Mouse (Mus musculus): ENCODE results near the gene Lrrfip1.

DNA sequence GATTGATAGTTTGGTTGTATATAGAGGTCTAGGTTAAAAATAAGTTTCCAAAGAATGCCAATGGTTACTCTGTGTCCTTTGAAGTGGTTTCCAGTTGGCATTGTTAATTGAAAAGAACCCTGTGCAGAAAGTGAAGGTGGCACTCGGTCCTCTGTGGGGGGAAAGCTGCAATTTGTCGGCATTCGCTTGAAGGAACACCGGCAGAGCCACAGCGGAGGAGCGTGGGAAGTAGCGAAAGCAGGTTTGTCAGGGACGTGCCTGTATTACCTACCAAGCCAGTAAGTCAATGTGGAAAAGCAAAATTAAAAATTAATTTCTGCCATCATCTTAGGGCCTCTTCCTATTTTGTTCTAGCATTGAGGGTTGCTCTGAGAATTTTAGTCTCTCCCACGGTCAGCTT is 8.2 kb downstream of the Lrrfip1 start:
- TF ChIP-seq POLR2A (IDR thresholded peaks at IDR 0.05; ENCODE audit: control insufficient read depth, low read depth, low read length), result no peak
- TF ChIP-seq CTCF (IDR thresholded peaks at IDR 0.05; ENCODE audit: control insufficient read depth, insufficient read depth, insufficient replicate concordance, low read depth, low read length), result no peak
